Mouse (Mus musculus) left cerebral cortex, postnatal 10 days (tissue): ENCODE data around the gene Erbin. TPM values are rescaled to one million over a fixed set of nuclear protein-coding genes. Genes with fewer than 3 reads are reported as not detected.

ENCODE experiments used
- DNase-seq, 2 experiments: peaks; one replicate each; pipeline ENCODE4 v3.0.0; 2021 to 2022; ENCODE audit warnings: low spot score in 2 of 2, mixed read lengths in 1 of 2; ENCODE audit errors: extremely low spot score in 1 of 2
- intact Hi-C: fragments of 180-260 bp; cut with DNase I; formaldehyde crosslinking; loops from one replicate; pipeline ENCODE4 v1.15.1; 2025
- total RNA-seq, 2 experiments: library from RNA; stranded (reverse); gene quantifications; 2 replicates each; pipeline ENCODE4 v1.2.3; 2021

The Erbin gene
- total RNA-seq, result 10 to 100 TPM; 30.4 to 32.8 TPM

- intact Hi-C loops, result loop anchor here (5.0 kb wide), 1 partner anchor 112 kb away; no protein-coding TSS in a partner anchor
- peak; percentile 59 to 91 for DNase-seq
These were observed at the start of gene Erbin for GRCm38 (mm10) chr13:103920261-103920932. TSS of gene Erbin (minus strand) at chr13:103920514.

DNA sequence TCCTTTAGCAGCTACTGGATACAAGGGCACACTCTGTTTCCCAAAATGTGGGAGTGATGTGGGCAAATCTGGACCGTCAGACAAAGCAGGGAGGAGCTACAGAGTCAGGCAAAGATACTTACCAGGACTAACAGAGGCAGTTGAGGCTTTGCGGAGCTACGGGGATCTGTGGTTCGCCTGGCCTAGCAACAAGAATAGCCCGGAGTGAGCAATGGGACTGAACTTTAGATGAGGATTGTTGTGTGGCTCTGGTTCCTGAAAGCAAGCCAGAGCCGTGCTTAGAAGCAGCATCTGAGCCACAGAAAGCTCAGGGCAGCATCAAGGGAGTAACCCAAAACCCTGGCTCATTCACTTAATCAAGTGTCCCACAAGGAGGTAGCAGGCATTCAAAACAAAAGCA, 49.6 kb upstream of the Erbin start:
- DNase-seq, result no peak

GRCm38 (mm10) chr13:103967987-103968386, 47.7 kb upstream of the Erbin start:
- DNase-seq, result no peak
- intact Hi-C loops, result no loop called here

More for the DNA sequence above, 49.6 kb upstream of the Erbin start:
- intact Hi-C loops, result no loop called here

DNA sequence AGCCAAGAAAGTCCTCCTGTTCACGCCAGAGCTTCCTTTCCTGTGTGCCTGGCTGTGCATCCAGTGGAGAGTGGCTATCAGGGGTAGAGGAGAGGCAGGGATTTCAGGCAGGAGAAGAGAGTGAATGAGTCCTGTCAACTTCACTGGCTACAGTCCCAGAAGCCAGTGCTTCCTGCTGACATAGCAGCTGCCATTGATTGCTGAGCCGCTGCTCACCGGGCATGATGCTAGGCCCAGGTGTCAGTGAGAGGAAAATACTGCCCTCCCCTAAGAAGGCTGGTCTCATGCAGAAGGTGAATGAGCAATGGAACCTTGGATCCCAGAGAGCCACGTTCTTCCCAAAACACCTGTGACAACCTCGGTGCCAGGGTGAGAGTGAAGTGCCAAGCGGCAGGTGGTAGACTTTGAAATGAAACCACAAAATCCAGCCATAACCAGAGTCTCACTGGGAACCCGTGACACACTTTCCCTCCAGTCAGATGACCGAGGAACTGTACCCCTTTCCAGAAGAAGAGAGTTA, 46.4 kb upstream of the Erbin start:
- no peak for DNase-seq
- intact Hi-C loops, result no loop called here

GRCm38 (mm10) chr13:103965187-103965586, 44.9 kb upstream of the Erbin start:
- DNase-seq, result no peak
- intact Hi-C loops, result no loop called here

GRCm38 (mm10) chr13:103963094-103963493, 42.8 kb upstream of the Erbin start:
- no peak for DNase-seq
- intact Hi-C loops, result no loop called here

DNA sequence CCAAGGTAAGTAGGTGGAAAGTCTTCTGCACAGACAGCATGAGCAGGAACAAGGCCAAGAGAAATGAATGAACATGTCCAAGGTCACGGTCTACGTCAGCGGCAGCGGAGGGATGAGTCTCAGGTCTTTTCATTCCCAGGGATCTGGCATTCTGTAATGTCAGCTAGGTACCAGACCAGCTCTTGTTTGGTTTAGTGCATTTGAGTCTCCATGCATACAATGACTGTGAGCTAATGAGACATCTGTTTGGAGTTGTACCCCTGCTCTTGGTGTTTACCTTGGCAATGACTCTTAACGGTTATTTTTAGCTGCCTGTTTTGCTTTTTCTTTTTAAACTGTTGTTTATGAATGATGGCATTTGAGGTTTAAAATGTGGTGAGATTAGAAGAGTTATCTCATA, 39.5 kb upstream of the Erbin start:
- DNase-seq, result no peak
- intact Hi-C loops, result no loop called here

GRCm38 (mm10) chr13:103958607-103959123, 38.4 kb upstream of the Erbin start:
- DNase-seq, result no peak
- intact Hi-C loops, result no loop called here

GRCm38 (mm10) chr13:103957175-103957940, 37.0 kb upstream of the Erbin start:
- intact Hi-C loops, result no loop called here
- DNase-seq, result no peak

DNA sequence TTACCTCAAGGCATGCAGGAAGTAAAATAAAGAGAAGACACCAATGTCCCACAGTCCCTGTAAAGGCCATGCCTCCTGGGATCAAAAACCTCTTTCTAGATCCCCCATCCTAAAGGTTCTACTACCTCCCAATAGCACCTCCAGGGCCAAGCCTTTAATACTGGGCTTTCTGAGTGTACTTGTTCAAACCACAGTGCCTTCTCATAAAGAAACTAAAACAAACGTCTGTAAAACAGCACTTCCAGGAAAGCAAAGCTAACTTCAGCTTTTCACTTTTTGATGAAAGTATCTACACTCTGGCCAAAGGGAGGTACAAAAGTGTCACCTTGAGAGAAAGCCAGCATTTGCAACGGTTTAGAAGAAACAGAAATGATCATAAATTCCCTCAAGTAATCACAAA, 35.3 kb upstream of the Erbin start:
- no peak for DNase-seq
- intact Hi-C loops, result no loop called here

DNA sequence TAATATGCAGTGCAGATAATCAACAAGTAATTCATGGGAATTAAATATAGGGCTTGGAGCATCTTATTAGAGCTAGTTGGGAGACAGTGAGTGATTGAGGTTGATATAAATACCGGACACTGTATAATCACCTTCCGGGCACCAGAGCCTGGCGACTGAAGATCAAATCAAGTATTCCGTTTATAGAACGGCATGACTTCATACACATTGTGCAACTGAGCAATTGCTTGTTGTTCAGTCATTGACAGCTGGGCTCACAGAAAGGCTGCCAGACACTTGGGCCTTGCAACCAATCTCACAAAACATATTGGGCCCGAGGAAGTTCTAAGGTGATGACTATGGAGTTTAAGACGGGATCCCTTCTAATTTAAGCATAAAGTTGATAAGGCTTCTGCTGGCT, 31.1 kb upstream of the Erbin start:
- DNase-seq, result no peak

DNA sequence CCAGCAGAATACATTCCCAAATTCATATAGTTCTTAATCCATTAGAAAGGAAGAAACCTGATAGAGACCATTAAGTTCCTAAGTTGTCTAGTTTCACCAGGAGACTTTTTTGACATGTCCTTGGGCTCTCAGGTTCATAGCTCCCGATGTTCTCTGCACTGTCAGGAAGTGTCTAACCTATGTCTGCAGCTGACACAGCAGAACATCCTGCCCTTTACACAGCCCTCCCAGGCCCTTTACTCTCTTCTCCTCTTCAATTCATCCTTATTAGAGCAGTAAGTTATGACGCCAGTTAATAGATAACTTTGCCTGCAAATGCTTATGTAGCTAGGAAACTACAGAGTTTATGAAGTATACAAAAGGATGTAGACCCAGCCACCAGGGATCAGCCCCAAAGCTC, 20.5 kb upstream of the Erbin start:
- no peak for DNase-seq
- intact Hi-C loops, result no loop called here

More for the DNA sequence above, 31.1 kb upstream of the Erbin start:
- intact Hi-C loops, result no loop called here

- peak in 1 of 2 experiments; percentile 36 for DNase-seq
- intact Hi-C loops, result loop anchor here (5.0 kb wide), 1 partner anchor 108 kb away; no protein-coding TSS in a partner anchor
These were observed 4.3 kb upstream of the Erbin start for GRCm38 (mm10) chr13:103924586-103924985.

DNA sequence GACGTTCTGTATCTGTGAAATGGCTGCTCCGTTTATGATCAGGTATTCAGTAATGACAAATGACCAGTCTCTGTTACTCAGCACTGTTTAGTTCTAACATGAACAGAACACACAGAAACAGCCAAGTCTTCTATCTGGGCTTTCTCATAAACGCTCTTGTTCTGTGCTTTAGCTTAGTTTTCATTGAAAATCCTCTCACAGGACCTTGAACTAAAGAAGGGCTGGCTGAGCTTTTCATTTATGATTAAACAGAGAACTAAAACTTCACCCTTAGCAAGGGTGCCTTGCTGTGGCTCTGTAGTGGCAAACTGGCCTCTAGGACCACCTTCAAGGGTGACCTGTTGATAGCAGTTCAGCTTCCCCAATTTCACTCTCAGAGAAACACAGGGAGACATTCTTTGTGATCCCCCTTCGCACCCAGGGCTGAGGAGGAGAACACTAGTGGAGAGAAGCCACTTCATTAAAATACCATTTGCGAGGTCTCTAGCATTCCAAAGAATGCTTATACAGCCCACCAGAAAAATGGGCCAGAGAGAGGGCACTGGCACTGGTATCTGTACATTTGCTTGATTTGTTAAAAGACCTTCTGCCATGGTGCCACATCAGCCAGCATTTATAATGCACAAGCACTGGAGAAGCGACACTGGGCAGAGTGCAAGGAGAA, 3.2 kb upstream of the Erbin start:
- DNase-seq, result no peak
- intact Hi-C loops, result loop anchor here (5.0 kb wide), 1 partner anchor 109 kb away; no protein-coding TSS in a partner anchor

DNA sequence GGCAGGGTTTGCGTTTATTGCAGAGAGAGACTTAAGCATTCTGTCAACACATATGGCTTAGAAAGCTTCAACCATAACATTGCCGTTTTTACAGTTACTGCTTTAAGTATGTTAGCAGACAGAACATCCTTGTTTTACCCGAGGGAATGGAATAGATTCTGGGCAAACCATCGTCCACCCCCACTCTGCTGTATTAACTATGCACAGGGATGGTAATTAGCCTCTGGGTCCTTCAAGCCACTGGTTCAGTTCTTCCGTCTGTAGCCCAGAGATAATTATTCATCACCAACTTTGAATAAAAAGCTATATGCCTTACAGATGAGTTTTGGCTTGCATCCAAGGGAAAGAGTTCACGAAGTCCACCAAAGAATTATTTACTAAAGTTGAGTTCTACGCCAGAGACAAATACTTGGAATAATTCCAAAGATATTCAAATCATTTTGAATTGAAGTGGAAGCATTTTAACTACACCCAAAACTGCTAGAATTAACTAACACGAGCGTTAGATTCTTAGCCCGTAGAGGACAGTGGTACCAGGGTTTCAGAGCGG, 1.6 kb upstream of the Erbin start:
- DNase-seq, result no peak
- intact Hi-C loops, result loop anchor here (5.0 kb wide), 1 partner anchor 110 kb away; no protein-coding TSS in a partner anchor

DNA sequence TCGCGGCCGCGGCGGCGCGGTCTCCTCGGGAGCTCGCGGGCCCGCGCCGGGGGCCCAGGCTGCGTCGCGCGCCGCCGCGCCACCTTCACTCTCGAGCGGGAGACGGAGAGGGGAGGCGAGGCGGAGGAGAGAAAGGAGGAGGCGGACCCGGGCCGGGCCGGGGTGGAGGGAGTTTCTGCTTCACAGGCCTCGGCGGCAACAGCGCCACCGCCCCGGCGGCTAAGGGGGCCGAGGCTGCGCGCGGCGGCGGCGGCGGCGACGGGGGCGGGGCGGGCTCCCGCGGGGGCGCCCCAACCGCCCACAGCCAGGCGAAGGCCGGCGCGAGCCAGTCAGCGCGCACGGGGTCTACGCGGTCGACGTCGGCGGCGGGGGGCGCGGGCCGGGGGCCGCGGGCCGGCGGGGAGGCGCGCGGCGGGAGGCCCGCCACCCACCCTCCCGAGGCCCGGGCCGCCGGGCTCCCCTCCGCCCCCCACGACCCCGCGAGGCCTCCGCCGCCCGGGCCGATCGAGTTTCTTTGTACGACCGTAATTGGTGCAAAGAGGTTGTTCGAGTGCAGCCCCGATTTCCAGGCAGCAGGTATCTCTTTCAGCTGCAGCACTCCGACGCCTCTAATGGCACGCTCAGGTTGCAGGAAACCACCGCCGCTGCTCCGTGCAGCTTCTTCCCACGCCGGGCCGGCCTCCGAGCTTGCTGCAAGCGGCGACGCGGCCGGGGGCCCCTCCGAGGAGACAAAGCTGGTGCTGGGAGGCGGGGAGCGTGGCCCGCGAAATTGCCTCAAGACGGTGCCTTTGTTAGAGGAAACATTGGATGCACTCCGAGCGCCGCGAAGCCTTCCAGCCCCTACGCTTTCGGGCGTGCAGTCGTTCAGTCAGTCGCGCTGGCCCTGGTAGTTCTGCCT, 868 bp upstream of the Erbin start:
- peak; percentile 81 to 93 for DNase-seq
- intact Hi-C loops, result loop anchor here (5.0 kb wide), 1 partner anchor 111 kb away; no protein-coding TSS in a partner anchor

- intact Hi-C loops, result loop anchor here (5.0 kb wide), 1 partner anchor 112 kb away; no protein-coding TSS in a partner anchor
- DNase-seq, result no peak
These were observed 406 bp downstream of the Erbin start for GRCm38 (mm10) chr13:103919956-103920260.
